Mouse (Mus musculus) C2C12 (cell line): Measurements from ENCODE around the gene Luc7l2. TPM values are rescaled to one million over a fixed set of nuclear protein-coding genes. Genes with fewer than 3 reads are reported as not detected.

Experiments used
- H3K27me3 ChIP-seq: one replicate; pipeline ENCODE4 v1.6.1; 2011; ENCODE audit not compliant: control insufficient read depth, insufficient read depth, insufficient read length
- H3K36me3 ChIP-seq: one replicate; pipeline ENCODE4 v1.6.1; 2011; ENCODE audit not compliant: control insufficient read depth, insufficient read depth
- H3K4me3 ChIP-seq: one replicate; pipeline ENCODE4 v1.5.1; 2011; ENCODE audit warnings: mild to moderate bottlenecking, control low read depth; ENCODE audit not compliant: poor library complexity, insufficient read depth, severe bottlenecking
- H3K79me2 ChIP-seq: one replicate; pipeline ENCODE4 v1.6.1; 2011; ENCODE audit not compliant: control insufficient read depth, insufficient read depth
- H3K79me3 ChIP-seq: one replicate; pipeline ENCODE4 v1.6.1; 2011; ENCODE audit warnings: low read depth, control low read depth
- H3ac ChIP-seq: one replicate; pipeline ENCODE3; 2011; ENCODE audit warnings: low read depth; ENCODE audit not compliant: control insufficient read depth, insufficient read length
- CEBPB ChIP-seq: IDR thresholded peaks from one replicate; pipeline ENCODE4 v1.6.1; 2011; ENCODE audit warnings: low read depth, mild to moderate bottlenecking, control low read depth, moderate library complexity
- CTCF ChIP-seq: IDR thresholded peaks from one replicate; pipeline ENCODE4 v1.5.1; 2011; ENCODE audit not compliant: control insufficient read depth, insufficient read depth, insufficient read length
- FOSL1 ChIP-seq: IDR thresholded peaks from one replicate; pipeline ENCODE4 v1.8.0; 2011; ENCODE audit warnings: mild to moderate bottlenecking, low read length; ENCODE audit not compliant: poor library complexity, insufficient read depth, severe bottlenecking
- MAX ChIP-seq: IDR thresholded peaks from one replicate; pipeline ENCODE4 v1.6.1; 2011; ENCODE audit warnings: mild to moderate bottlenecking, control low read depth
- MYOD1 ChIP-seq: IDR thresholded peaks from one replicate; pipeline ENCODE4 v1.6.1; 2011; ENCODE audit warnings: low read depth; ENCODE audit not compliant: control insufficient read depth, insufficient read length
- MYOG ChIP-seq: IDR thresholded peaks from one replicate; pipeline ENCODE4 v1.6.1; 2011; ENCODE audit not compliant: control insufficient read depth, insufficient read length; ENCODE audit errors: extremely low read depth
- USF1 ChIP-seq: IDR thresholded peaks from one replicate; pipeline ENCODE4 v1.6.1; 2011; ENCODE audit warnings: low read depth, mild to moderate bottlenecking, control low read depth, moderate library complexity
- polyA plus RNA-seq: library from polyadenylated mRNA; unstranded; fragments of >200 nt; fragmentation: generic; extraction: Trizol; gene quantifications from one replicate; pipeline ENCODE4 v1.2.1, GENCODE M21; 2012; ENCODE audit warnings: missing spikeins

The Luc7l2 gene
- polyA plus RNA-seq, 1 experiment, result 30.5 TPM

- H3K36me3 ChIP-seq, result peaks cover 45% of the 10 kb centered on the region
- H3ac ChIP-seq, result no peak overlapping the region
- TF ChIP-seq FOSL1 (no peak), CEBPB (no peak), CTCF (no peak), MYOG (no peak), MYOD1 (no peak), USF1 (no peak), MAX (no peak)
- no peaks in the 10 kb centered on the region for H3K79me3 ChIP-seq
- no peak overlapping the region for H3K4me3 ChIP-seq
- H3K27me3 ChIP-seq, result no peaks in the 10 kb centered on the region
- no peaks in the 10 kb centered on the region for H3K79me2 ChIP-seq
These were observed 71.3 kb downstream of the Luc7l2 start for GRCm38 (mm10) chr6:38622406-38622805.

GRCm38 (mm10) chr6:38623457-38623856, 72.3 kb downstream of the Luc7l2 start:
- H3K79me2 ChIP-seq, result no peaks in the 10 kb centered on the region
- H3ac ChIP-seq, result no peak overlapping the region
- no peaks in the 10 kb centered on the region for H3K79me3 ChIP-seq
- no peak overlapping the region for H3K4me3 ChIP-seq
- H3K36me3 ChIP-seq, result peaks cover 41% of the 10 kb centered on the region
- H3K27me3 ChIP-seq, result no peaks in the 10 kb centered on the region
- TF ChIP-seq CEBPB (no peak), FOSL1 (no peak), CTCF (no peak), MYOG (no peak), MAX (no peak), MYOD1 (no peak), USF1 (no peak)

DNA sequence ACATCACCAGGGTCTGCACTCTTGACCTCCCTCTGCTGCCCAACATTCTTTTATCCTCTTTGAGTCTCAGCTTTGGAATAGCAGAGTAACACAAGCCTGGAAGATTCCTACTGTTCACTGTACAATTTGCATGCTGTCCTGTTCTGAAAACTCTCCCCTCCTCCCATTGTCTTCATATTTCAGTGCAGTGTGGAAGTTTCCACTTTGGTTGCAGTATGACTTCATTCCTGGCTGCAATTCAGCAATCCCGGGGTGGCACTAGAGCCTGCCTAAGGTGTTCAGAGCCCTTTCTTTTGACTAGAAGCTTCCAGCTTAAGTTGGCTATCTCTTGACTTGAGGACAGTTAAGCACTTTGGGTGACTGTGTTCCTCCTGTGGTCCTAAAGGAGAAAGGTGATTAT, 73.3 kb downstream of the Luc7l2 start:
- Histone ChIP-seq H3ac (no peak overlapping the region), H3K27me3 (no peaks in the 10 kb centered on the region), H3K4me3 (no peak overlapping the region), H3K79me2 (no peaks in the 10 kb centered on the region), H3K36me3 (peaks cover 33% of the 10 kb centered on the region), H3K79me3 (no peaks in the 10 kb centered on the region)
- no peak for TF ChIP-seq FOSL1
- TF ChIP-seq MYOG, result no peak
- TF ChIP-seq CTCF, result no peak
- no peak for TF ChIP-seq CEBPB
- TF ChIP-seq MYOD1, result no peak
- no peak for TF ChIP-seq USF1
- no peak for TF ChIP-seq MAX

DNA sequence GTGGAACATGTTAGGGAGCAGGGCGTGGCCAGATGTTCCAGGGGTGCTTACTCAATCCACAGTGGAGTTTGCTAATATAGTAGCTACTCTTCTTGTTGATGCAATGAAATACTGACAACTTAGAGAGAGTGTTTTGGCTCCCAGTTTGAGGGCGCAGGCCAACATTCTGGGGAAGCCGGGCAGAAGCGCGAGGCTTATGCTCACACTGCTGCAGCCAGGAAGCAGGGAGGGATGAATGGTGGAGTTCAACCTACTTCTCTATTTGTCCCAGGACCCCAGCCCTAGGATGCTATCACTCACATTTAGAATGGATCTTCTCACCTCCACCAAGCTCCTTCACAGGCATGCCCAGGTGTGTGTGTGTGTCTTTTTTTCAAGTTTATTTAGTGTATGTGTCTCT, 75.0 kb downstream of the Luc7l2 start:
- Histone ChIP-seq H3K79me2 (no peaks in the 10 kb centered on the region), H3ac (no peak overlapping the region), H3K79me3 (no peaks in the 10 kb centered on the region), H3K4me3 (no peak overlapping the region), H3K27me3 (no peaks in the 10 kb centered on the region), H3K36me3 (peaks cover 18% of the 10 kb centered on the region)
- TF ChIP-seq CTCF (no peak), USF1 (no peak), MYOD1 (no peak), FOSL1 (no peak), MYOG (no peak), CEBPB (no peak), MAX (no peak)

- Histone ChIP-seq H3K27me3 (no peaks in the 10 kb centered on the region), H3K79me2 (no peaks in the 10 kb centered on the region), H3K36me3 (peaks cover 18% of the 10 kb centered on the region), H3K4me3 (no peak overlapping the region), H3ac (no peak overlapping the region), H3K79me3 (no peaks in the 10 kb centered on the region)
- TF ChIP-seq USF1 (no peak), MYOG (no peak), MAX (no peak), FOSL1 (no peak), CTCF (no peak), MYOD1 (no peak), CEBPB (no peak)
These were observed 75.9 kb downstream of the Luc7l2 start for GRCm38 (mm10) chr6:38627081-38627480.

DNA sequence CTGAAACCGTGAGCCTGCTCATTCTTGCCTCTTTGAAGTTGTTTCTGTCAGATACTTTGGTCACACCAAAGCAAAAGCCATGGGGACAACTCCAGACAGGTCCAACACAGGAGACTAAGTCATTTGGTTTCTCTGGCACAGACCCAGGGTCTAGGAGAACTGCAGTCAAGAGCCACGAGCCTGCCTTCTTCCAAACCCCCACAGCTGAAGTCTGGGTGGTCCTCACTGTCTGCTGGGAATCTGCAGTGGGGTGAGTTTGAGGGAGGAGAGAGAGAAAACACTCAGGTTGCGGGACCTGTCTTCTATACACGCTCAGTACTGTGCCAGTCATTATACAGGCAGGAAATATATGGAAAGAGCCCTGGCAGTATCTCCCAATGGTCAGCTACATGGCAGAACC, 76.4 kb downstream of the Luc7l2 start:
- TF ChIP-seq FOSL1 (no peak), USF1 (no peak), MYOD1 (no peak), CTCF (no peak), CEBPB (no peak), MAX (no peak), MYOG (no peak)
- no peak overlapping the region for H3K4me3 ChIP-seq
- H3ac ChIP-seq, result no peak overlapping the region
- H3K79me3 ChIP-seq, result no peaks in the 10 kb centered on the region
- H3K79me2 ChIP-seq, result no peaks in the 10 kb centered on the region
- H3K27me3 ChIP-seq, result no peaks in the 10 kb centered on the region
- peaks cover 18% of the 10 kb centered on the region for H3K36me3 ChIP-seq
